Mouse (Mus musculus): Measurements from ENCODE around the gene 4930562C15Rik.
"Not testable (repeated sequence)": the region's sequence is repeated elsewhere in the genome, so short reads cannot be mapped to it uniquely, and the experiment has no call there.

DNA sequence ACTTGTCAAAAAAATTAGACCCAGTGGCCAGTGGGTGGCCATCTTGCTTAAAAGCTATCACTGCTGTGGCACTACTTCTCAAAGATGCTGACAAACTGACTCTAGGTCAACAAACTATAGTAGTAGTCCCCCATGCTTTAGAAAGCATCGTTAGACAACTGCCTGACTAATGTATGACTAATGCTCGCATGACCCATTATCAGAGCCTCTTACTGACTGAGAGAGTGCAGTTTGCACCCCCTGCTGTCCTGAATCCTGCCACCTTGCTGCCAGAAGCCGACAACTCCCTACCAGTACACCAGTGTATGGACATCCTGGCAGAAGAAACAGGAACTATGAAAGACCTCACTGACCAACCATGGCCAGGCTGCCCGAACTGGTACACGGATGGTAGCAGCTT lies 10.8 kb upstream of the 4930562C15Rik start:
- not testable (repeated sequence) for TF ChIP-seq POLR2A (IDR thresholded peaks at IDR 0.05; ENCODE audit: low read depth, low read length); CTCF (IDR thresholded peaks at IDR 0.05; ENCODE audit: extremely low read depth, insufficient read length, insufficient replicate concordance, low read depth, low read length)

All from small intestine, adult 2 months (tissue).